Mouse (Mus musculus): ENCODE data around the gene Nsd2.

DNA sequence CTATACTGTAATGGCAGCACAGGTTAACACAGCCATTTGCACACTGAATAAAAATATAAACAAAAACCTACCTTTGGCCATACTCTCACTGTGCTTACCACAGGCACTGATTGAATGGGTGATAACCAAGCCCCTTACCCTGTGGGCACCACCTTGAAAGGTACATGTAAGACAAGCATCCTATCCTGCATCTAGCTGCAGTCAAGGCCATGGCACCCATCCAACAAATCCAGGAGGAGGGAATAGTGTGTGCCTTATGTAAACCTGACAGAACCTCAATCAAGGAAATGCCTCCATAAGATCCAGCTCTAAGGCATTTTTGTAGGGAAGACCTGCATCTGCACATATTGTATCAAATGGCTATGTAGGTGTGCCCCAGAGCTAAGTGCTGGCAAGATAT is 105.6 kb downstream of the Nsd2 start:
- TF ChIP-seq POLR2A (IDR thresholded peaks at IDR 0.05; ENCODE audit: borderline replicate concordance, control insufficient read depth, low read depth, low read length), result no peak
- TF ChIP-seq CTCF (IDR thresholded peaks at IDR 0.05; ENCODE audit: control insufficient read depth, insufficient read depth, low read length), result no peak

Data from bone marrow, adult 2 months (tissue).